Mouse (Mus musculus): ENCODE results near the gene Yif1a.
A peak's percentile ranks its signal among the peaks of the same experiment; 100 is the strongest.

The Yif1a gene

GRCm38 (mm10) chr19:5118384-5118698 lies 30.0 kb downstream of the Yif1a start, which contains the start of gene Klc2:
Gene Klc2, minus strand, starts transcription at chr19:5118560.
- no peak for DNase-seq (ENCODE audit: low spot score in 2 of 2)

DNA sequence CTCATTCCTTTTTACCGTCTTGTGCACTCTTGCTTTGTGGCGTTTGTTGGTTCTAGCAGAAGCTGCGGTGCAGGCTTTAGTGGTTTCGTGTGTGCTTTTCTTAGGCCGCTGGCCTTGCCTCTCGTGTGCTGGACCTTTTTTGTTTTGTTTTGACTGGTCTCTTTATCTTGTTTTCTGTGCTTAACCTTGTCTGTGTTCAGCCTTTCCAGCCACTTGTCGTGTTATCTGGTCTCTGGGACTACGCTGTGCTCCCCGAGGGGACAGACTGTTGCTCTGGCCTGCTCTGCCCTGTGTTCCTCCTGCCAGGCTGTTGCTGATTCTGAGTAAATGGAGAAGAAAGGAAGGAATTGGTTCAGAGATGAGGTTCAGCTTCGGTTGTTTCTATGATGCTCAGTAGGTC lies 34.2 kb downstream of the Yif1a start:
- DNase-seq (ENCODE audit: low spot score in 2 of 2) = no peak

DNA sequence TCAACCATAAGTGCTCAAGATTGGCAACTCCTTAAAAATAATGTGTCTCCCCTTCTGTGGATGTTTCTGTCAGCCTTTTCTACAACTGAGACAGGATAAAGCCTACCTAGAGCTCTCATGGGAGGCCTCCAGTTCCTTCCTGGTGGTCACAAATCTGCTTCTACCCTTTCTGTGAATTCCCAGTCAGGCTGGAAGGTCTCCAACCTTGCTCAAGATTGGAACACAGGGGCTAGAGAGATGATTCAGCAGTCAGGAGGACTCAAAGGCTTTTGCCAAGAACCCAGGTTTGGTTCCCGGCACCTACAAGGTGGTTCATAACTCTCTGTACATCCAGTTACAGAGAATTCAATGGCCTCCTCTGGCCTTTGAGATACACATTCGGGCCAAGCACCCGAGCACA lies 34.9 kb downstream of the Yif1a start:
- DNase-seq (ENCODE audit: low spot score in 2 of 2) = no peak

DNA sequence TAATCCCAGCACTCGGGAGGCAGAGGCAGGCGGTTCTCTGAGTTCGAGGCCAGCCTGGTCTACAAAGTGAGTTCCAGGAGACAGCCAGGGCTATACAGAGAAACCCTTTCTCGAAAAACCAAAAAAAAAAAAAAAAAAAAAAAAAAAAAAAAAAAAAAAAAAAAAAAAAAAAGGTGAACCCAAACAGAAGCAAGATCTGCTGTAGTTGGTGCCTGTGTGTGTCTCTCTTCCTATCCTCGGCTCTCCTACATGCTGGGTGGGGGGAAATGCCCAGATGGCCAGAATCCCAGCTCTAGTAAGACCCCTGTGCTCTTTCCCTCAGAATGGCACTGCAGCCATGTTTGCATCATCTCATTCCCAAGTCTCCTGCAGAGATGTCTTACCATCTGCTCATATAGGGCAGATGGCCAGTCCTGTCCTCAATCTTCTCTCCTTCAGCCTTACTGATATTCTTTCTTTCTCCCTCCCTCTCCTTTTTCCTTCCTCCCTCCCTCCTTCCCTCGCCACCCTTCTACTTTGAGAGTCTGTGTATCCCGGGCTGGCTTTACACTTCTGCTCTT lies 35.8 kb downstream of the Yif1a start:
- DNase-seq (ENCODE audit: low spot score in 2 of 2) = no peak

- no peak for DNase-seq (ENCODE audit: low spot score in 2 of 2)
Measured at GRCm38 (mm10) chr19:5129770-5130169, 41.4 kb downstream of the Yif1a start.

DNA sequence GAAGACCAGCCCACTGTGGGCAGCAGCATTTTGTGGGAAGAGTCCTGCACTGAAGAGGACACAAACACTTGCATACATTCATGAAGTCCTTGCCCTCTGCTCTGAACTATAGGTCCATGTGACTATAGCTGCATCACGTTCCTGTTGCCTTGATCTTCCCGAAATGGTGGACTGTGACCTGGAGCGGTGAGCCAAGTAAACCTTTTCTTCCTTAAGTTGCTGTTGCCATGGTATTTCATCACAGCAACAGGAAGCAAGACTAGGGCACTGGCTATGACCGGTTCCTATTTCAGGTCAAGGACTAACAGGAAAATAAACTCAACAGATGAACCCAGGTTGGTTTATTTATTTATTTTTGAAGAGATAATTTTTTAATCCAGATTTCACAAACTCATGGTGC lies 42.9 kb downstream of the Yif1a start:
- no peak for DNase-seq (ENCODE audit: low spot score in 2 of 2)

- peak in 1 of 2 experiments; percentile 39 for DNase-seq (ENCODE audit: low spot score in 2 of 2)
Measured at GRCm38 (mm10) chr19:5139640-5140039, 51.3 kb downstream of the Yif1a start.

Data from spleen, postnatal 4 days (tissue).